Mouse (Mus musculus): ENCODE results near the gene Gm43951.
"Not testable (repeated sequence)": the region's sequence is repeated elsewhere in the genome, so short reads cannot be mapped to it uniquely, and the experiment has no call there.

Gene Gm43951

GRCm38 (mm10) chr11:72205256-72205655, 1.4 kb downstream of the Gm43951 start:
- no peak for DNase-seq (ENCODE audit: low spot score in 2 of 2)

GRCm38 (mm10) chr11:72203440-72203839, 3.2 kb downstream of the Gm43951 start:
- DNase-seq (ENCODE audit: low spot score in 2 of 2), result no peak

DNA sequence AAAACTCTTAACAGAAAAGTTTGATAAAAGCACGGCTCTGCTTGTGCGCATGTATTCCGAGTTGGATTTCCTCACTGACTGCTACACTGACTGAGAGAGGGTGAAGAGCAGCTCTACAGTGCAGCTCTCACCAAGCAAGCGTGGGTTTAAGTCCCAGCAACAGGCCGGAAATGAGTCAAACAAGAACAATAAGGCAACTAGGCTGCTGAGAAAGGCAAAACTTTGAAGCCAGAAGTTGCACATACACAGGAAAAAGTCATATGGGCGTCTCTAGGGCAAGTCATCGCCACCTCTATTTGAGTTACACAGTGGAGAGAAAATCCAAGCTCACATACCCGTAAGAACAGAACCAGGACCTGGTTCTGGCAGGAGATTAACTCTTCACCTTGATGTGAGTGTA, 10.1 kb downstream of the Gm43951 start:
- DNase-seq (ENCODE audit: low spot score in 2 of 2), result no peak

DNA sequence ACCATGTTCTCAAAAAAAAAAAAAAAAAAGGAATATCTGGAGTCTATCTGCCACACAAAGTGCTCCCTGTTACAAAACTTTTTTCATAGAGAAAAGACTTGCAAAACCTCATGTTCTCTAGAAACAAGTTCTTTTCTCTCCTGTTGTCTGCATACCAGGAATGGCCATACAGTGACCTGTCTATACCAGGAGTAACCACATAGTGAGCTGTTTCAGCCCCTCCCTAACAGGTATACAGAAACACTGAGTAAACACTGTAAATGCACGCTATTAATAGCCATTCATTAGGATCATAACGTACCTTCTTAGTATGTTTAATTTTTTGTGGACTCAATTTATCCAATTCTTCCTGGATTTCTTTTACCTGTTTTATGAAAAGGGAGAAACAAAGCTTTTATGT, 12.4 kb downstream of the Gm43951 start:
- DNase-seq (ENCODE audit: low spot score in 2 of 2), result no peak

- no peak for DNase-seq (ENCODE audit: low spot score in 2 of 2)
Measured at GRCm38 (mm10) chr11:72190857-72191256, 15.8 kb downstream of the Gm43951 start.

- no peak for DNase-seq (ENCODE audit: low spot score in 2 of 2)
Measured at GRCm38 (mm10) chr11:72184252-72184651, 22.4 kb downstream of the Gm43951 start.

- DNase-seq (ENCODE audit: low spot score in 2 of 2), result no peak
Measured at GRCm38 (mm10) chr11:72181136-72181535, 25.5 kb downstream of the Gm43951 start.

GRCm38 (mm10) chr11:72180556-72180955, 26.1 kb downstream of the Gm43951 start:
- no peak for DNase-seq (ENCODE audit: low spot score in 2 of 2)

GRCm38 (mm10) chr11:72176553-72176952, 30.1 kb downstream of the Gm43951 start:
- no peak for DNase-seq (ENCODE audit: low spot score in 2 of 2)

DNA sequence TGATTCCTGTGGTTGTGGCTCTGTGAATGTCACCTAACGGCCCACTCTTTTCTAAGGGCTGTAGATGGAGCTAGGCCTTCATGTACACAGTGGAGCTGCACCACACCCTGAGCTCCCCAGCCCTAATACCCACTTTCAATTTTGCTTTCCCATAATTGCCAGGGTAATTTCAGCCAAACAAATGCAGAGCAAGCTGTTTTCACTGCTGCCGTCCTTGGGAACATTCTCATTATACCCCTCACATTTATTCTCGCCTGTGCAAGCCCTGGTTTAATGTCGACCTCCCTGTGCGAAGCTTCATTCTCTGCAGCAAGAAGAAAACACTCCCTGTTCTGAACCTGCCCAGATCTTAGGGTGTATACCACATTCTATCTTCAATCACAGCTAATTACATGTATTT, 30.7 kb downstream of the Gm43951 start:
- DNase-seq (ENCODE audit: low spot score in 2 of 2), result no peak

GRCm38 (mm10) chr11:72174721-72175120, 31.9 kb downstream of the Gm43951 start:
- no peak for DNase-seq (ENCODE audit: low spot score in 2 of 2)

- no peak for DNase-seq (ENCODE audit: low spot score in 2 of 2)
Measured at GRCm38 (mm10) chr11:72173506-72173905, 33.1 kb downstream of the Gm43951 start.

GRCm38 (mm10) chr11:72171906-72172305, 34.7 kb downstream of the Gm43951 start:
- not testable (repeated sequence) for DNase-seq (ENCODE audit: low spot score in 2 of 2)

DNA sequence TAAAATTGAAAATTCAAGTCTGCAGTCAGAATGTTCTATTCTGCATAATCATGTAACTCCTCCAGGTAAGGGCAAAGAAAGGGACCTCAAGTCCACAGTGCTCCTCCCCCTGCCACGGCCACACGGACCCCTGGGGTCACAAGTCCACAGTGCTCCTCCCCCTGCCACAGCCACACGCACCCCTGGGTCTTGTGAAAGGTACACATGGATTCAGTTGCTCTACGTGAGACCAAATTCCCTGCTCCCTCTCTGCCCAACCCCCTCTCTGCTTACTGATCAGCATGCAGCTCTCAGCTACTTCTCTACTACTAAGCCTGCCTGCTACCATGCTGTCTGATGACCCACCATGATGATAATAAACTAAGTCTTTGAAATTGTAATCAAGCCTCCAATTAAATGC, 36.8 kb downstream of the Gm43951 start:
- no peak for DNase-seq (ENCODE audit: low spot score in 2 of 2)

DNA sequence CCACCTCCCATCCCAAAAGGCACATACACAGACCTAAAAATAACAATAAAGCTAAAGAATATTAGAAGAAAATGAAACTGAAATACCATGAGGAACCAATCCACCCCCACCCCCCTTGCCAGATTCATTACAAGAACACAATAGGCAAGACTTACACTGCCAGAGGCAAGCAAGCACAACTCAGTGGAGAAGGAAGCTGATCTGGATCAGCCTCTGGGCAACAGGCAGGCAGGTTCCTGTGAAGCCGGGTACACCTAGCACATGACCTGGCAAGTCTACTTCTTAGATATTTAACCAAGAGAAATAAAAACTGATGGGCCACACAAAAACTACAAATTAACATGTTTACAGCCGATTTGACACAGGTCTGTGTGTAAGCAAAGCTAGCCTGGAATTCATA, 43.4 kb downstream of the Gm43951 start:
- no peak for DNase-seq (ENCODE audit: low spot score in 2 of 2)

DNA sequence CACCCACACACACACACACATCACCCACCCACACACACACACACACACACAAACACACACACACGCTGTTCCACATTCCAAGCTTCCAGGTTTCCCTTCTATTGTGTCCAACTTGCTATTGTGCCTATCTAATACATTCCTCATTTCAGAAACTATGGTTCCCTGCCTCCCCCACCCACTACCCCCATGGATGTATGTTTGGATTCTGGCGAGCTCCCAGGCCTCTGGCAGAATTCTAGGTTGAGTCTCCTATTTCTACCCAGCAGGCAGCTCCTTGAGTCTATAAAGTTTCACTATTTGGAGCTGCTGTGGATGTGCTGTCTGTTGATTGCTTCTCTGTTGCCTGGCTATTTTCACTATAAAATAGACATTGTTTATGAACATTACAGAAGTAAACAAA, 50.0 kb downstream of the Gm43951 start:
- peak in 1 of 2 experiments; percentile 40 for DNase-seq (ENCODE audit: low spot score in 2 of 2)

GRCm38 (mm10) chr11:72155981-72156428, 50.6 kb downstream of the Gm43951 start:
- no peak for DNase-seq (ENCODE audit: low spot score in 2 of 2)

GRCm38 (mm10) chr11:72155186-72155980, 51.3 kb downstream of the Gm43951 start:
- DNase-seq (ENCODE audit: low spot score in 2 of 2), result peak in 1 of 2 experiments; percentile 60

Measured in left cerebral cortex, adult 9 months (tissue).